Mouse (Mus musculus): ENCODE data around the gene Wdfy4. TPM values are rescaled to one million over a fixed set of nuclear protein-coding genes. Genes with fewer than 3 reads are reported as not detected.

Wdfy4 gene
- polyA plus RNA-seq, 1 experiment from 2014 or later = 0.20 TPM

DNA sequence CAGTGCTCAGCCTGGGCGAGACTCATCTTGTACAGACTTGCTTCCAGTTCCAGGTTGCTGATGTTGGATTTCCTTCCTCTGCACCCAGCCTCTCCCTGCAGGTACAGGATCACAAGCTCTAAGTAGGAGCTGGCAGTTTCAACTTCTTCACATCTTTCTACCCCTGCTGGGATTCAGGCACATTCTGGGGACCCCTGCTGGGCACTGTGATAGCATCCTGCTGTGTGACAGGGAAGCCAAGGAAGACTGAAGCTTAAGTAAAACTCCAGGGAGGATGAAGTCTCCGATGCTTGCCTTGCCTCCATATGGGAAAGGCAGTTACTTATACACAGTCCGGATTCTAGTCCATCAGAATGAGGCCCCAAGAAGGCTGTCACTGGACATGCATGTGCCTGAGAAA is 148.5 kb downstream of the Wdfy4 start:
- 57% methylated on average over 3 of the region's 3 CpGs for WGBS
- no peaks in the 10 kb centered on the region for H3K9me3 ChIP-seq (replicated peaks; ENCODE audit: low read length)
- no peak for ATAC-seq (replicated peaks; ENCODE audit: low FRiP score, low read depth)
- no peak overlapping the region for H3K4me3 ChIP-seq (replicated peaks; ENCODE audit: low read depth, low read length)
- no peaks in the 10 kb centered on the region for H3K27me3 ChIP-seq (ENCODE audit: insufficient read depth, low read length)
- H3K9ac ChIP-seq (ENCODE audit: low read depth, low read length) = no peak overlapping the region
- no peak overlapping the region for H3K4me2 ChIP-seq (ENCODE audit: low read length)
- H3K36me3 ChIP-seq (ENCODE audit: insufficient read depth, low read length) = no peaks in the 10 kb centered on the region
- no peaks in the 10 kb centered on the region for H3K4me1 ChIP-seq (replicated peaks; ENCODE audit: insufficient read depth, low read length)
- no peak overlapping the region for H3K27ac ChIP-seq
- peak; percentile 18 for DNase-seq (ENCODE audit: low spot score)
- TF ChIP-seq CTCF (IDR thresholded peaks at IDR 0.05; ENCODE audit: low read depth) = peak; percentile 56

DNA sequence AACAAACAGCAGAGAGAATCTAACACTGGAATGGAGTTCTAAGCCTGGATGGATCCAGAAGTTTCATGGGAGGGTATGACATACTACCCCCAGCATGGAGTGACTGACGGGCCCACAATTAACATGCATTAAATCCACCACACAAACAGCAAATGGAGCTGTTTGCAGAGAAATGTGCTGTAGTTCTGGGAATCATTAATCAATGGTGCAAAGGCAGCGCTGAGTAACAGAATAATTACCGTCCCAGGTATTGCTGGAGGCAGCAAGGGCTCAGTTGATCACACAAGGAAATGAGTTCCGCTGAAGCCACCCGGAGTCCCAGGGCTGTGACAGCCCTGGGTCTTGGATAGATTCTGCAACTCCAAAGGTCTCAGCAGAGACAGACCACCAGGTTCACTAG is 149.9 kb downstream of the Wdfy4 start:
- no peak overlapping the region for H3K4me2 ChIP-seq (ENCODE audit: low read length)
- H3K9ac ChIP-seq (ENCODE audit: low read depth, low read length) = no peak overlapping the region
- no peak for ATAC-seq (replicated peaks; ENCODE audit: low FRiP score, low read depth)
- no peak overlapping the region for H3K4me3 ChIP-seq (replicated peaks; ENCODE audit: low read depth, low read length)
- 46% methylated on average over 5 of the region's 5 CpGs for WGBS
- no peak overlapping the region for H3K27ac ChIP-seq
- H3K36me3 ChIP-seq (ENCODE audit: insufficient read depth, low read length) = no peaks in the 10 kb centered on the region
- TF ChIP-seq CTCF (IDR thresholded peaks at IDR 0.05; ENCODE audit: low read depth) = no peak
- no peaks in the 10 kb centered on the region for H3K9me3 ChIP-seq (replicated peaks; ENCODE audit: low read length)
- H3K4me1 ChIP-seq (replicated peaks; ENCODE audit: insufficient read depth, low read length) = no peaks in the 10 kb centered on the region
- peak; percentile 12 for DNase-seq (ENCODE audit: low spot score)
- no peaks in the 10 kb centered on the region for H3K27me3 ChIP-seq (ENCODE audit: insufficient read depth, low read length)

DNA sequence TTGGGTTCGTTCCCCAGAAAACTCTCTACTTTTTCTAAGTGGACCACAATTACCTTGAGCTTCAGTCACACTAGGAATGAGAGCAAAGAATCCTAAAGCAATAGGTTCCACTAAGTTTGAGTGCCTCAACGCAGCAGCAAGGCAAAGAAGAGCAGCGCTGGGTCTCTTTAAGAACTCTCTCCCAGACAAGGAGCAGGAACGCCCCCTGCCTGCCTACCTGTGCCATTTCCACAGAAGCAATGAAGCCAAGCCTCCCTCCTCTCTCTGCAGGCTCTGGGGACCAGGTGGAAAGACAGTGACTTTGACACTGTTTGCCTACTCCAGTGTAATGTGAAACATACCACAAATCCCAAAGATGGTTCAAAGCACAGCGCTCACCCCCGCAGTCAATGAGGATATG is 151.9 kb downstream of the Wdfy4 start:
- 30% methylated on average over 6 of the region's 6 CpGs for WGBS
- Histone ChIP-seq H3K9me3 (replicated peaks; ENCODE audit: low read length) (no peaks in the 10 kb centered on the region), H3K9ac (ENCODE audit: low read depth, low read length) (no peak overlapping the region), H3K4me1 (replicated peaks; ENCODE audit: insufficient read depth, low read length) (no peaks in the 10 kb centered on the region), H3K27ac (no peak overlapping the region), H3K4me2 (ENCODE audit: low read length) (no peak overlapping the region), H3K27me3 (ENCODE audit: insufficient read depth, low read length) (no peaks in the 10 kb centered on the region), H3K36me3 (ENCODE audit: insufficient read depth, low read length) (no peaks in the 10 kb centered on the region), H3K4me3 (replicated peaks; ENCODE audit: low read depth, low read length) (no peak overlapping the region)
- TF ChIP-seq CTCF (IDR thresholded peaks at IDR 0.05; ENCODE audit: low read depth) = peak; percentile 76
- no peak for ATAC-seq (replicated peaks; ENCODE audit: low FRiP score, low read depth)
- peak; percentile 80 for DNase-seq (ENCODE audit: low spot score)

DNA sequence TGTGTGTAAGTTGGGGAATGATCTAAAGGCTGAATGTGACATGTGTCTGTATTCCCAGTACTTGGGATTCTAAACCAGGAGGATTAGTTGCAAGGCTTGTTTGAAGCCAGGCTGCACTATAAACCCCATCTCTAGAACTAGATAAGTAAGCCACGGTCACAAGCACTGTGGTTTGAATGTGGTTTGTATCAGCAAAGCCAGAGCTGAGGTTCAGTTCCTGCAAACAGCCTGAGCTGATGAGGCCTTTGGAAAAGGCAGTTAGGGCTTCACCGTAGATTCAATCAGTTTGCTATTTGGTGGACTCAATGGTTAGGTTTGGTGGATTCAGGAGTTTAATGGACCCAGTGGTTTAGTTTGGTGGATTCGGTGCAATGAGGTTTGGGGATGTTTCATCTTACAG is 154.5 kb downstream of the Wdfy4 start:
- WGBS = 91% methylated on average over 3 of the region's 3 CpGs
- H3K9me3 ChIP-seq (replicated peaks; ENCODE audit: low read length) = no peaks in the 10 kb centered on the region
- DNase-seq (ENCODE audit: low spot score) (no peak), ATAC-seq (replicated peaks; ENCODE audit: low FRiP score, low read depth) (no peak)
- no peak overlapping the region for H3K27ac ChIP-seq
- TF ChIP-seq CTCF (IDR thresholded peaks at IDR 0.05; ENCODE audit: low read depth) = no peak
- H3K4me2 ChIP-seq (ENCODE audit: low read length) = no peak overlapping the region
- H3K4me1 ChIP-seq (replicated peaks; ENCODE audit: insufficient read depth, low read length) = no peaks in the 10 kb centered on the region
- H3K4me3 ChIP-seq (replicated peaks; ENCODE audit: low read depth, low read length) = no peak overlapping the region
- no peaks in the 10 kb centered on the region for H3K27me3 ChIP-seq (ENCODE audit: insufficient read depth, low read length)
- no peak overlapping the region for H3K9ac ChIP-seq (ENCODE audit: low read depth, low read length)
- no peaks in the 10 kb centered on the region for H3K36me3 ChIP-seq (ENCODE audit: insufficient read depth, low read length)

DNA sequence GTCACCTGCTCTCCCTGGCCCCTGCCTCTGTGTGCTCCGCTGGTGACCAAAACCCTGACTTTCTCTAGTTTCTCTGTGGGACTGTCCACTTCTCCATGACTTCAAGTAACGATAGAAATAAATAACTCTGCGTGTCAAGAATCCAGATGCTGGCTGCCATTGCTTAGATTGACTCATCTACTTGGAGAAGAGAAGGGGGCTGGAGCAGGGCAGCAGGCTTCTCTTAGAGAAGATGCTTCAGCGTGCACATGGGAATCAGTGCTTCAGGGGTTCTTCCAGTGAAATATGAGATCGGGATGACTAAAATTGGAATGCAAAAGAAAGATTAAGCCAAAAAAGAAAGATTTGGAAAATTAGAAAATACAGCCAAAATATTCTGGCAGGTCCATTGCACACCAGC is 165.7 kb downstream of the Wdfy4 start:
- H3K4me1 ChIP-seq (replicated peaks; ENCODE audit: insufficient read depth, low read length) = no peaks in the 10 kb centered on the region
- H3K4me2 ChIP-seq (ENCODE audit: low read length) = no peak overlapping the region
- no peak for TF ChIP-seq CTCF (IDR thresholded peaks at IDR 0.05; ENCODE audit: low read depth)
- no peak overlapping the region for H3K4me3 ChIP-seq (replicated peaks; ENCODE audit: low read depth, low read length)
- DNase-seq (ENCODE audit: low spot score) = no peak
- 55% methylated on average over 5 of the region's 5 CpGs for WGBS
- no peaks in the 10 kb centered on the region for H3K9me3 ChIP-seq (replicated peaks; ENCODE audit: low read length)
- H3K27me3 ChIP-seq (ENCODE audit: insufficient read depth, low read length) = no peaks in the 10 kb centered on the region
- H3K9ac ChIP-seq (ENCODE audit: low read depth, low read length) = no peak overlapping the region
- H3K36me3 ChIP-seq (ENCODE audit: insufficient read depth, low read length) = no peaks in the 10 kb centered on the region
- no peak overlapping the region for H3K27ac ChIP-seq
- ATAC-seq (replicated peaks; ENCODE audit: low FRiP score, low read depth) = no peak

DNA sequence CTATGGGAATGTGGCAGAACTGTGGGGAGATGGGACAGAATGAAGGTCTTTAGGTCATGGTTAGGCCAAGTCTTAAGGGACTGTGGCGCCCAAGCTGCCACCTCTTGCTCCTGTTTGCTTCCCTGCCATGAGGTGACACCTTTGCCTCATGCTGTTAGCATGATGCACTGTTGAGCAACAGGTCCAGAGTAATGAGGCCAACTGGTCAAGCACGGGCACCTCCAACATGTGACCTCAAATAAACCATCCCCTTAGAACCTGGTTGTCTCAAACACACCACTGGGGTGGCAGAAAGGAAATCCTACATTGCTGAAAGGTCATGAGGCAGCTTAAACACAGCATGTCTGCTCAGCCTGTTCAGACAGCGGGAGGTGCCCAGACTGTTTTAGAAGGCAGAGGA is 166.3 kb downstream of the Wdfy4 start:
- Histone ChIP-seq H3K4me1 (replicated peaks; ENCODE audit: insufficient read depth, low read length) (no peaks in the 10 kb centered on the region), H3K27me3 (ENCODE audit: insufficient read depth, low read length) (no peaks in the 10 kb centered on the region), H3K9me3 (replicated peaks; ENCODE audit: low read length) (no peaks in the 10 kb centered on the region), H3K4me3 (replicated peaks; ENCODE audit: low read depth, low read length) (no peak overlapping the region), H3K27ac (no peak overlapping the region), H3K36me3 (ENCODE audit: insufficient read depth, low read length) (no peaks in the 10 kb centered on the region), H3K4me2 (ENCODE audit: low read length) (no peak overlapping the region), H3K9ac (ENCODE audit: low read depth, low read length) (no peak overlapping the region)
- no peak for TF ChIP-seq CTCF (IDR thresholded peaks at IDR 0.05; ENCODE audit: low read depth)
- DNase-seq (ENCODE audit: low spot score) (no peak), ATAC-seq (replicated peaks; ENCODE audit: low FRiP score, low read depth) (no peak)
- 77% methylated on average over 3 of the region's 3 CpGs for whole genome bisulfite sequencing

DNA sequence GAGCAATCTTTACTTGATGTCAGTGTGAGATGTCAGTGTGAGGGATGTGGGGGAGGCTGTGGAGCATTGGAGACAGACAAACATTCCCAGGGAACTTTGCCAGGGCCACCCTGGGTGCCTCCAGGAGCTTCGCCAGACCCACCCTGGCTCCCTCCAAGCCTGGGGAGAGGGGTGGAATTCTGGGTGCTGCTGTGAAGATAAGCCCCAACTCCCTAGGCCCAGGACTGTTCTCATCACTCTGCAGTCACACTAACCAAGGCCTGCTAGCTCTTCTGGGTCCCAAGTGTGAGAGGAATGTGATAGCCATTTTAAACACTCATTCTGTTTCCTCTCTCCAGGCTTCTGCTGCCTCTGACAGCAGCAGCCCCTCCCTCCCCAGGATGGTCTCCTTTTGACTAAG is 177.7 kb downstream of the Wdfy4 start:
- TF ChIP-seq CTCF (IDR thresholded peaks at IDR 0.05; ENCODE audit: low read depth) = no peak
- Histone ChIP-seq H3K9ac (ENCODE audit: low read depth, low read length) (no peak overlapping the region), H3K36me3 (ENCODE audit: insufficient read depth, low read length) (no peaks in the 10 kb centered on the region), H3K4me3 (replicated peaks; ENCODE audit: low read depth, low read length) (no peak overlapping the region), H3K4me1 (replicated peaks; ENCODE audit: insufficient read depth, low read length) (no peaks in the 10 kb centered on the region), H3K9me3 (replicated peaks; ENCODE audit: low read length) (no peaks in the 10 kb centered on the region), H3K27ac (no peak overlapping the region), H3K4me2 (ENCODE audit: low read length) (no peak overlapping the region), H3K27me3 (ENCODE audit: insufficient read depth, low read length) (no peaks in the 10 kb centered on the region)
- 88% methylated on average over 1 of the region's 1 CpGs for WGBS
- DNase-seq (ENCODE audit: low spot score) (no peak), ATAC-seq (replicated peaks; ENCODE audit: low FRiP score, low read depth) (no peak)
